In the genomic region with DNA sequence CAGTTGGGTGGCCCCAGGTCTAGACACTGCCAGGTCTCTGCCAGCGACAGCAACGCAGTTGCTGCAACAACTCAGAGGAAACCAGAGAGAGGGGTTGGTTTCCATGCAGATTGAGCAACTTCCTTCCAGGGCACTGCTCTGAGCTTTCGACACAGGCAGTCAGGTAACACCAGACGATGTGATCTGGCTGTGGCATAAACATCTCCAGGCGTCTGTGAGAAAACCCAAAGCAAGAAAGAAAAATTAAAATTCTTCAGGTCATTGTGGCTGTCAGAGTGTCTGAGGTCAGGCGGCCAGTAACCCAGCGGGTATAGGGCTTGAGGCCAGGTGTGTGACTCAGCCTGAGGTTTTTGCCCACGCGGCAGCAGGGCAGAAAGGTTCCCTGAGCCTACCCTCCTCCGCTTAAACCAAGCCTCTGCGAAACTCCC, we compare ENCODE assay signal across 9 mouse cellular contexts.
DNase-seq lines count a peak whose midpoint lies in the region; ATAC-seq and TF ChIP-seq lines count a peak whose summit lies in the region.
"Had no signal": no experiment of that assay in that cellular context is flagged by ENCODE, and none has a peak within 500 bp of the region (broad histone marks: within the 10 kb centered on the region; RNA-seq: fewer than 3 reads in every experiment).

No protein-coding gene starts in this region.

- peaks cover 19% of the 10 kb centered on the region for H3K4me1 ChIP-seq in liver, postnatal 0 days (ENCODE audit: insufficient read depth)
- H3K4me1 ChIP-seq in forebrain, postnatal 0 days (ENCODE audit: insufficient read depth) = no peaks in the 10 kb centered on the region
- H3K4me1 ChIP-seq: embryonic facial prominence, embryonic 13.5 days had no signal

- peak; percentile 56; the same call in 1 of the 2 replicates for TF ChIP-seq EP300 in liver, postnatal 0 days (IDR thresholded peaks at IDR 0.05; ENCODE audit: low read depth)

- H3K4me3 ChIP-seq in liver, postnatal 0 days (ENCODE audit: low read depth, low read length) = no peak overlapping the region
- H3K4me3 ChIP-seq in forebrain, postnatal 0 days (ENCODE audit: low read depth, low read length) = no peak overlapping the region
- H3K4me3 ChIP-seq: embryonic facial prominence, embryonic 13.5 days had no signal

- H3K27me3 ChIP-seq in liver, postnatal 0 days (ENCODE audit: insufficient read depth, low read length) = no peaks in the 10 kb centered on the region
- H3K27me3 ChIP-seq in splenic B cell, adult 2 months (ENCODE audit: control insufficient read depth, insufficient read depth, low read length, poor library complexity, severe bottlenecking) = no peaks in the 10 kb centered on the region
- no peaks in the 10 kb centered on the region for H3K27me3 ChIP-seq in forebrain, postnatal 0 days (ENCODE audit: insufficient read depth, low read length)
- H3K27me3 ChIP-seq: embryonic facial prominence, embryonic 13.5 days had no signal

- no peaks in the 10 kb centered on the region for H3K36me3 ChIP-seq in liver, postnatal 0 days (replicated peaks; ENCODE audit: insufficient read depth, low read length)
- H3K36me3 ChIP-seq in splenic B cell, adult 2 months (ENCODE audit: control insufficient read depth, insufficient read depth, low read length, poor library complexity, severe bottlenecking) = no peaks in the 10 kb centered on the region
- no peaks in the 10 kb centered on the region for H3K36me3 ChIP-seq in forebrain, postnatal 0 days (ENCODE audit: insufficient read depth)
- H3K36me3 ChIP-seq: embryonic facial prominence, embryonic 13.5 days had no signal

- H3K27ac ChIP-seq in liver, postnatal 0 days (ENCODE audit: low read depth) = peak overlapping the region; percentile 49
- no peak overlapping the region for H3K27ac ChIP-seq in forebrain, postnatal 0 days (ENCODE audit: low read depth, low read length)
- H3K27ac ChIP-seq: embryonic facial prominence, embryonic 13.5 days had no signal

- peak overlapping the region; percentile 4; the same call in 1 of the 2 replicates for H3K4me2 ChIP-seq in liver, postnatal 0 days (ENCODE audit: low read depth, low read length)
- H3K4me2 ChIP-seq in forebrain, postnatal 0 days (ENCODE audit: low read depth) = no peak overlapping the region
- H3K4me2 ChIP-seq: embryonic facial prominence, embryonic 13.5 days had no signal

- ATAC-seq in liver, postnatal 0 days = peak; percentile 90
- no peak for ATAC-seq in forebrain, postnatal 0 days

- no peak for TF ChIP-seq CTCF in liver, postnatal 0 days (IDR thresholded peaks at IDR 0.05; ENCODE audit: low read depth)
- no peak for TF ChIP-seq CTCF in forebrain, postnatal 0 days (IDR thresholded peaks at IDR 0.05; ENCODE audit: low read depth)

- peak; percentile 14 for DNase-seq in adrenal gland, adult 8-10 months
- DNase-seq in adrenal gland, postnatal 4 days (ENCODE audit: low spot score in 2 of 2) = no peak
- peak; percentile 76 for DNase-seq in cerebellum, adult 11-12 months
- DNase-seq in liver, postnatal 0 days = peak; percentile 58
- peak; percentile 40 for DNase-seq in splenic B cell, adult 2 months (ENCODE audit: low read depth, low spot score)
- no peak for DNase-seq in gastrocnemius, adult 18-20 months (ENCODE audit: low spot score)
- no peak for DNase-seq in forebrain, postnatal 0 days
- no peak for DNase-seq in gastrocnemius, postnatal 14 days

- WGBS in liver, postnatal 0 days (ENCODE audit: insufficient replicate concordance) = 25% methylated on average over 11 of the region's 11 CpGs
- 72% methylated on average over 11 of the region's 11 CpGs for WGBS in forebrain, postnatal 0 days

- no peaks in the 10 kb centered on the region for H3K9me3 ChIP-seq in liver, postnatal 0 days (ENCODE audit: low read length)
- no peaks in the 10 kb centered on the region for H3K9me3 ChIP-seq in forebrain, postnatal 0 days (ENCODE audit: low read length)
- H3K9me3 ChIP-seq: embryonic facial prominence, embryonic 13.5 days had no signal

- intact Hi-C loops in gastrocnemius, postnatal 14 days (cut with DNase I; ENCODE audit: low total_unique reads) = no loop called here

- H3K9ac ChIP-seq in liver, postnatal 0 days (replicated peaks) = no peak overlapping the region
- no peak overlapping the region for H3K9ac ChIP-seq in forebrain, postnatal 0 days
- H3K9ac ChIP-seq: embryonic facial prominence, embryonic 13.5 days had no signal

Comparison
In these comparisons a context has a peak if more than half of its experiments do, and no peak if none do; other contexts are left out.
1. DNase-seq: peak in adrenal gland, adult 8-10 months (single experiment), cerebellum, adult 11-12 months (single experiment), liver, postnatal 0 days (single experiment) and splenic B cell, adult 2 months (single experiment); none in adrenal gland, postnatal 4 days (0 of 2), gastrocnemius, adult 18-20 months (single experiment), forebrain, postnatal 0 days (single experiment) and gastrocnemius, postnatal 14 days (single experiment).